Mouse (Mus musculus): ENCODE data around the gene Gm12394. TPM values are rescaled to one million over a fixed set of nuclear protein-coding genes. Genes with fewer than 3 reads are reported as not detected.
"Not testable (repeated sequence)": the region's sequence is repeated elsewhere in the genome, so short reads cannot be mapped to it uniquely, and the experiment has no call there.

The Gm12394 gene
- total RNA-seq, 1 experiment from 2014 or later: not detected

- no peak for ATAC-seq (replicated peaks; ENCODE audit: low read depth, poor library complexity, severe bottlenecking)
Observed at GRCm38 (mm10) chr4:42867390-42867789, 10.8 kb upstream of the Gm12394 start.

GRCm38 (mm10) chr4:42863487-42863886 is 6.9 kb upstream of the Gm12394 start:
- ATAC-seq (replicated peaks; ENCODE audit: low read depth, poor library complexity, severe bottlenecking): not testable (repeated sequence)

GRCm38 (mm10) chr4:42860483-42860882 is 3.9 kb upstream of the Gm12394 start:
- ATAC-seq (replicated peaks; ENCODE audit: low read depth, poor library complexity, severe bottlenecking): not testable (repeated sequence)

- ATAC-seq (replicated peaks; ENCODE audit: low read depth, poor library complexity, severe bottlenecking): not testable (repeated sequence)
Observed at GRCm38 (mm10) chr4:42853788-42854187, 2.8 kb downstream of the Gm12394 start, which contains the start of gene Fam205a1. Gene Fam205a1 (minus strand): TSS chr4:42853888.

- ATAC-seq (replicated peaks; ENCODE audit: low read depth, poor library complexity, severe bottlenecking): not testable (repeated sequence)
Observed at GRCm38 (mm10) chr4:42773893-42774292, 82.7 kb downstream of the Gm12394 start, which contains the start of gene Ccl21a. Gene Ccl21a (minus strand): TSS chr4:42773993.

GRCm38 (mm10) chr4:42756477-42756876 is 100.1 kb downstream of the Gm12394 start, which contains the start of gene Ccl19:
Gene Ccl19 (minus strand): TSS chr4:42756577.
- ATAC-seq (replicated peaks; ENCODE audit: low read depth, poor library complexity, severe bottlenecking): not testable (repeated sequence)

- ATAC-seq (replicated peaks; ENCODE audit: low read depth, poor library complexity, severe bottlenecking): not testable (repeated sequence)
Observed at GRCm38 (mm10) chr4:42735245-42735644, 121.3 kb downstream of the Gm12394 start, which contains the start of gene 4930578G10Rik. Gene 4930578G10Rik (plus strand): TSS chr4:42735545.

Other genes with a start within 250 kb of the Gm12394 start
- gene Gm10591, start 244.6 kb downstream of the Gm12394 start, total RNA-seq (2017): not detected in 2 replicates
- gene Gm2564, start 227.1 kb downstream of the Gm12394 start, total RNA-seq (2017): not detected in 2 replicates
- not detected in 2 replicates for gene Ccl27b, start 201.5 kb downstream of the Gm12394 start, total RNA-seq (2017)
- not detected in 2 replicates for gene Il11ra2, start 194.9 kb downstream of the Gm12394 start, total RNA-seq (2017)
- gene 4930578G10Rik, start 121.2 kb downstream of the Gm12394 start, total RNA-seq (2017): not detected in 2 replicates
- not detected in 2 replicates for gene Ccl19, start 100.2 kb downstream of the Gm12394 start, total RNA-seq (2017)
- gene Ccl21a, start 82.8 kb downstream of the Gm12394 start, total RNA-seq (2017): not detected in 2 replicates
- not detected in 2 replicates for gene Fam205a1, start 2.9 kb downstream of the Gm12394 start, total RNA-seq (2017)
- not detected in 2 replicates for gene Fam205c, start 17.5 kb upstream of the Gm12394 start, total RNA-seq (2017)
- 0.05 and 0.27 TPM in 2 replicates for gene Phf24, start 59.9 kb upstream of the Gm12394 start, total RNA-seq (2017)
- gene Dnajb5, start 93.0 kb upstream of the Gm12394 start, total RNA-seq (2017): 1.2 and 1.4 TPM in 2 replicates
- 0.41 TPM in 1 of 2 replicates, not detected in the other for gene 1700022I11Rik, start 112.8 kb upstream of the Gm12394 start, total RNA-seq (2017)
- gene Vcp, start 143.7 kb upstream of the Gm12394 start, total RNA-seq (2017): 261 and 292 TPM in 2 replicates
- 15.4 and 20.2 TPM in 2 replicates for gene Fancg, start 153.7 kb upstream of the Gm12394 start, total RNA-seq (2017)
- gene Pigo, start 169.0 kb upstream of the Gm12394 start, total RNA-seq (2017): 7.9 and 12.2 TPM in 2 replicates
- gene Stoml2, start 174.9 kb upstream of the Gm12394 start, total RNA-seq (2017): 94.0 and 136 TPM in 2 replicates
- 0.29 and 1.3 TPM in 2 replicates for gene Fam214b, start 189.4 kb upstream of the Gm12394 start, total RNA-seq (2017)
- gene Unc13b, start 202.2 kb upstream of the Gm12394 start, total RNA-seq (2017): 0.82 and 0.87 TPM in 2 replicates

Data from common myeloid progenitor, adult 5-6 weeks (primary cell).